Mouse (Mus musculus) MEL (cell line): ENCODE measurements around the gene Gba2.

Experiments
- MAFK ChIP-seq: IDR thresholded peaks from 2 replicates; pipeline ENCODE4 v1.6.1; 2011; ENCODE audit warnings: low read depth, mild to moderate bottlenecking, low read length, improper control_type of control experiment, borderline replicate concordance
- MAZ ChIP-seq: IDR thresholded peaks from 2 replicates; pipeline ENCODE4 v1.6.1; 2012; ENCODE audit warnings: low read depth, mild to moderate bottlenecking, inconsistent platforms, low read length, improper control_type of control experiment
- MYC ChIP-seq: IDR thresholded peaks from 2 replicates; pipeline ENCODE4 v1.6.1; 2011; ENCODE audit warnings: low read depth, mild to moderate bottlenecking, low read length, improper control_type of control experiment, moderate library complexity
- UBTF ChIP-seq: IDR thresholded peaks from 2 replicates; pipeline ENCODE4 v1.6.1; 2012; ENCODE audit warnings: low read depth, mild to moderate bottlenecking, inconsistent platforms, low read length, improper control_type of control experiment, moderate library complexity, borderline replicate concordance; ENCODE audit not compliant: insufficient read depth
- ZNF384 ChIP-seq: IDR thresholded peaks from 2 replicates; pipeline ENCODE4 v1.6.1; 2012; ENCODE audit warnings: low read depth, mild to moderate bottlenecking, inconsistent platforms, low read length, improper control_type of control experiment

DNA sequence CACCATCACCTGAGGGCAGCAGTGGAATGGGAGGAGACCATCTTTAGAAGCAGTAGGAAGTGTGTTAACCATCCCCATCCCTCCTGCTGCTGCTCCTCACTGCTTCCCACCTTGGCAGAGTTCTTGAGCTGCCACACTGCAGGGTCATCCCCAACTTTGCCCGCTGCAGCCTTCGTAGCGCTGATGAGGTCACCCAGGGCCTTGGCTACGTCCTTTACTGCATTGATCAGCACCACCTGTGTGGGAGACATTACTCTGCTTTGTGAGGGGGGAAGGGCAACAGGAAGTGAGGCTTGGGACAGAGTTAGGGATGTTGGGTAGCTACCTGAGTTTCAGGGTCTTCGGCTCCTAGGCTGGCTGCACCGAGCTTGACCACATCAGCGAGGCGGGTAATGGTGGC is 43.0 kb downstream of the Gba2 start:
- TF ChIP-seq MYC, result no peak
- TF ChIP-seq MAFK, result no peak
- TF ChIP-seq ZNF384, result no peak
- no peak for TF ChIP-seq MAZ
- TF ChIP-seq UBTF, result no peak
